Mouse (Mus musculus): ENCODE results near the gene Anapc15.

The Anapc15 gene

GRCm38 (mm10) chr7:101867482-101867881, 4.0 kb downstream of the Anapc15 start:
- DNase-seq (ENCODE audit: low read depth, low spot score) = no peak
- Histone ChIP-seq H3K27me3 (ENCODE audit: control insufficient read depth, insufficient read depth, low read length, poor library complexity, severe bottlenecking) (no peaks in the 10 kb centered on the region; the same call in 1 of the 2 replicates), H3K36me3 (ENCODE audit: control insufficient read depth, insufficient read depth, low read length, poor library complexity, severe bottlenecking) (no peaks in the 10 kb centered on the region)

GRCm38 (mm10) chr7:101868241-101869162, 5.0 kb downstream of the Anapc15 start:
- Histone ChIP-seq H3K27me3 (ENCODE audit: control insufficient read depth, insufficient read depth, low read length, poor library complexity, severe bottlenecking) (no peaks in the 10 kb centered on the region; the same call in 1 of the 2 replicates), H3K36me3 (ENCODE audit: control insufficient read depth, insufficient read depth, low read length, poor library complexity, severe bottlenecking) (no peaks in the 10 kb centered on the region)
- no peak for DNase-seq (ENCODE audit: low read depth, low spot score)

GRCm38 (mm10) chr7:101869163-101869500, 5.6 kb downstream of the Anapc15 start:
- DNase-seq (ENCODE audit: low read depth, low spot score) = no peak
- no peaks in the 10 kb centered on the region; the same call in 1 of the 2 replicates for H3K27me3 ChIP-seq (ENCODE audit: control insufficient read depth, insufficient read depth, low read length, poor library complexity, severe bottlenecking)
- no peaks in the 10 kb centered on the region for H3K36me3 ChIP-seq (ENCODE audit: control insufficient read depth, insufficient read depth, low read length, poor library complexity, severe bottlenecking)

GRCm38 (mm10) chr7:101870629-101871028, 7.1 kb downstream of the Anapc15 start, which contains the start of gene Folr1:
Gene Folr1 (minus strand): TSS chr7:101870788.
- no peaks in the 10 kb centered on the region; the same call in 1 of the 2 replicates for H3K27me3 ChIP-seq (ENCODE audit: control insufficient read depth, insufficient read depth, low read length, poor library complexity, severe bottlenecking)

GRCm38 (mm10) chr7:101871296-101871695, 7.8 kb downstream of the Anapc15 start:
- DNase-seq (ENCODE audit: low read depth, low spot score) = no peak
- no peaks in the 10 kb centered on the region for H3K27me3 ChIP-seq (ENCODE audit: control insufficient read depth, insufficient read depth, low read length, poor library complexity, severe bottlenecking)
- H3K36me3 ChIP-seq (ENCODE audit: control insufficient read depth, insufficient read depth, low read length, poor library complexity, severe bottlenecking) = no peaks in the 10 kb centered on the region

More at GRCm38 (mm10) chr7:101870629-101871028, 7.1 kb downstream of the Anapc15 start, which contains the start of gene Folr1:
- no peaks in the 10 kb centered on the region for H3K36me3 ChIP-seq (ENCODE audit: control insufficient read depth, insufficient read depth, low read length, poor library complexity, severe bottlenecking)
- DNase-seq (ENCODE audit: low read depth, low spot score) = no peak

DNA sequence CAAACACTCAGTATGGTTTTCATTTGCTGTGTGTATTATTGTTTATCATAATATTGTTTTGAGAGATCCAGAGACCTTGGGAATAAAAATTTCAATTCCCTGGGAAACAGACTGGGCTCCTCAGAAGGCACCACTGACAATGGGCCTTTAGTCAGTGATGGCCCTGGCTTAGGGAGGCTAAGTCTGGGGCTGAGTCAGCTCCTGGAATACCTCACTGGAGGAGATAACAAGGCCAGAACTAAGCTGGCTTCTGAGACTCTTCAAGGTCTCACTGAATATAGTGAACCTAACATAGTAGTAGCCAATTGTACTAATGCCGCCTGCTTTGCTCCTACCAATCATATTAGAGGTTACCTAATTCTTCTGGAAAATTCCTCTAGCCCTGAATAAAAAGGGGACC, 12.5 kb downstream of the Anapc15 start:
- no peaks in the 10 kb centered on the region for H3K36me3 ChIP-seq (ENCODE audit: control insufficient read depth, insufficient read depth, low read length, poor library complexity, severe bottlenecking)

DNA sequence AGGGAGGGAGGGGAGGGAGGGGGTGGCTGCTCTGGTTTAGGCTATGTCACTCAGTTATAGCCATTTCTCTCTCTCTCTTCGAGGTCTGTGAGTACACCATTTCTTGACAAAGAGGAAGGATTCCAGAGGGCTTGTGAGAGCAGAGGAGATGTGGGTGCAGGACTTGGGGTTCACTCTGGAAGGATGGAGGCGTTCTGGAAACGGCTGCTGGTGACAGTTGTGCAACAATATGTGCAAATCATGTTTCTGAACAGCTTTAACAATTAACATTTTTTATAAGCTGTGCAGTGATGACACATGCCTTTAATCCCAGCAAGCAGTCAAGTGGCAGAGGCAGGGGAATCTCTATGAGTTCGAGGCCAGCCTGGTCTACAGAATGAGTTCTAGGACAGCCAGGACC, 17.3 kb downstream of the Anapc15 start:
- Histone ChIP-seq H3K36me3 (ENCODE audit: control insufficient read depth, insufficient read depth, low read length, poor library complexity, severe bottlenecking) (no peaks in the 10 kb centered on the region), H3K27me3 (ENCODE audit: control insufficient read depth, insufficient read depth, low read length, poor library complexity, severe bottlenecking) (no peaks in the 10 kb centered on the region)
- DNase-seq (ENCODE audit: low read depth, low spot score) = no peak

More for the DNA sequence above, 12.5 kb downstream of the Anapc15 start:
- no peak for DNase-seq (ENCODE audit: low read depth, low spot score)
- no peaks in the 10 kb centered on the region for H3K27me3 ChIP-seq (ENCODE audit: control insufficient read depth, insufficient read depth, low read length, poor library complexity, severe bottlenecking)

DNA sequence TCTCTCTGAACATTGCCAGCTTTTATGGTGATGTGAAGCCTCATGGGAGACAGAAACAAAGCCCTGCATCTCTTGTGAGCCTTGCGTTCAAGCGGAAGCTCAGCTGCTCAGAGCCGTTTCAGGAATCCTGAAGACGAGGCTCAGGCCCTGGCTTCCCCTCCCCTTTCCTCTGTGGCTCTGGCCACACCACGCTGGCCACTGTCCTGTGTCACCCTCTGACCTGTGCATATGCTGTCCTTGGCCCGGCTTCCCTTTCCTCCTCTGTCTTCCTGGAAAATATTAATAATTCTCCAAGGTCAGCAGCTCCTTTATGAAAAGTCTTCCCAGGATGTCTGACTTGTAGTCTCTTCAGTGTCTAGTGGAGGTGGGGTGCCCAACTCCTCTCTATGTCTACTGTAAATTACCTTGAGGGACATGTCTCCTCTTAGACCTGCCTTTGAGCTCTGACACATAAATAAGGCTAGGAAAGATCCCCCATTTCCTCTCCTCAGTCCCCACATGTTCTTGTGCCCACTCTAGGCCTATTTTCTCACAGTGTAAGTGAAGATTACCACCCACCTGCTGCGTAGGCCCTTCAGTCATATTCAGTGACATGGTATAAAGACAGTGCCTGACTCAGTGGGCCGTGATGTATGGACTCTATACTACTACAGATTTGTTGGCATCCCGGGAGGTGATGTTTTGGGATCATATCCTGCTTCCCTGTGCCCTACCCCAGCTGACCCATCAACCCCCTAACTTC, 19.1 kb downstream of the Anapc15 start:
- H3K27me3 ChIP-seq (ENCODE audit: control insufficient read depth, insufficient read depth, low read length, poor library complexity, severe bottlenecking) = no peaks in the 10 kb centered on the region
- no peak for DNase-seq (ENCODE audit: low read depth, low spot score)
- no peaks in the 10 kb centered on the region for H3K36me3 ChIP-seq (ENCODE audit: control insufficient read depth, insufficient read depth, low read length, poor library complexity, severe bottlenecking)

DNA sequence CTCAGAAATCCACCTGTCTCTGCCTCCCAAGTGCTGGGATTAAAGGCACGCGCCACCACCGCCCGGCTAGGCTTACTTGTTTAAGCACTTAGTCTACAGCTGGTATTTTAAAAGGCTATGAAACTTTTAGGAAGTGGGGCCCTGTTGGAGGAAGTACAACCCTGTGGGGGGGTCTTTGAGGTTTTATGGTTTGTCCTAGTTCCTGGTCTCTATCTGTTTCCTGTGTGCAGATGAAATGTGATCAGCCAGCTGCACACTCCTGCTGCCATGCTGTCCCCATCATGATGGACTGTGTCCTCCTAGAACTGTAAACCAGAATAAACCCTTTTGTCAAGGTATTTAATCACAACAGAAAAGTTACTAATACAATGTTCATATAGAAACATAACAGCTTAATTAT, 20.6 kb downstream of the Anapc15 start:
- Histone ChIP-seq H3K36me3 (ENCODE audit: control insufficient read depth, insufficient read depth, low read length, poor library complexity, severe bottlenecking) (no peaks in the 10 kb centered on the region), H3K27me3 (ENCODE audit: control insufficient read depth, insufficient read depth, low read length, poor library complexity, severe bottlenecking) (no peaks in the 10 kb centered on the region)
- DNase-seq (ENCODE audit: low read depth, low spot score) = no peak

- Histone ChIP-seq H3K27me3 (ENCODE audit: control insufficient read depth, insufficient read depth, low read length, poor library complexity, severe bottlenecking) (no peaks in the 10 kb centered on the region), H3K36me3 (ENCODE audit: control insufficient read depth, insufficient read depth, low read length, poor library complexity, severe bottlenecking) (no peaks in the 10 kb centered on the region)
- no peak for DNase-seq (ENCODE audit: low read depth, low spot score)
Observed at GRCm38 (mm10) chr7:101886274-101886673, 22.8 kb downstream of the Anapc15 start.

DNA sequence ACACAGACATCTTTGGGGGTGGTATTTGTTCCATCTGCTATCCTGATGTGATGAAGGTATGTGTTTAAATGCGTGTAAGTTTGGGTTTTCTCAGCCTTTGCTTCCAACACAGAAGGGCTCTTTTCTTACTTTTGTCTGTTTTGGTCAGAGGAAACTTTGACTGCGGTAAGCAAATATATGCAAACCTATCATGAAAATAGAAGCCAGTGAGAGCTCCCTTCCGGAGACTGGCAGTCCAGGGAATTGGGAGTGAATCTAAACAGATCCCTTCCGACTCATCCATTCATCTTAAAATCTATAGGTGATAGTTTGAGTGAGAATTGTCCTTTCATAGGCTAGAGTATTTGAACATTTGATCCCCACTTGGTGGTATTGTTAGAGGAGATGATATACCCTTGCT, 24.9 kb downstream of the Anapc15 start:
- no peak for DNase-seq (ENCODE audit: low read depth, low spot score)
- no peaks in the 10 kb centered on the region for H3K36me3 ChIP-seq (ENCODE audit: control insufficient read depth, insufficient read depth, low read length, poor library complexity, severe bottlenecking)
- H3K27me3 ChIP-seq (ENCODE audit: control insufficient read depth, insufficient read depth, low read length, poor library complexity, severe bottlenecking) = no peaks in the 10 kb centered on the region

DNA sequence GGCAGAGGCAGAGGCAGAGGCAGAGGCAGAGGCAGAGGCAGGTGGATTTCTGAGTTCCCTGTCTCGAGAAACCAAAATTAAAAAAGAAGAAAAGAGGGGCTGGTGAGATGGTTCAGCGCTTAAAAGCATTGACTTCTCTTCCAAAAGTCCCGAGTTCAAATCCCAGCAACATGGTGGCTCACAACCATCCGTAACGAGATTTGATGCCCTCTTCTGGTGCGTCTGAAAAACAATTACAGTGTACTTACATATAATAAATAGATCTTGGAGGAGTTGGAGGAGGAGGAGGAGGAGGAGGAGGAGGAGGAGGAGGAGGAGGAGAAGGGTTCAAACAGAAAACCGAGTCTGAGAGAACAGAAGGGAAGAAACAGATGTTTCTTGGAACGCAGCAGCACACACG, 32.2 kb downstream of the Anapc15 start:
- no peak for DNase-seq (ENCODE audit: low read depth, low spot score)
- H3K36me3 ChIP-seq (ENCODE audit: control insufficient read depth, insufficient read depth, low read length, poor library complexity, severe bottlenecking) = no peaks in the 10 kb centered on the region; the same call in 1 of the 2 replicates
- no peaks in the 10 kb centered on the region for H3K27me3 ChIP-seq (ENCODE audit: control insufficient read depth, insufficient read depth, low read length, poor library complexity, severe bottlenecking)

DNA sequence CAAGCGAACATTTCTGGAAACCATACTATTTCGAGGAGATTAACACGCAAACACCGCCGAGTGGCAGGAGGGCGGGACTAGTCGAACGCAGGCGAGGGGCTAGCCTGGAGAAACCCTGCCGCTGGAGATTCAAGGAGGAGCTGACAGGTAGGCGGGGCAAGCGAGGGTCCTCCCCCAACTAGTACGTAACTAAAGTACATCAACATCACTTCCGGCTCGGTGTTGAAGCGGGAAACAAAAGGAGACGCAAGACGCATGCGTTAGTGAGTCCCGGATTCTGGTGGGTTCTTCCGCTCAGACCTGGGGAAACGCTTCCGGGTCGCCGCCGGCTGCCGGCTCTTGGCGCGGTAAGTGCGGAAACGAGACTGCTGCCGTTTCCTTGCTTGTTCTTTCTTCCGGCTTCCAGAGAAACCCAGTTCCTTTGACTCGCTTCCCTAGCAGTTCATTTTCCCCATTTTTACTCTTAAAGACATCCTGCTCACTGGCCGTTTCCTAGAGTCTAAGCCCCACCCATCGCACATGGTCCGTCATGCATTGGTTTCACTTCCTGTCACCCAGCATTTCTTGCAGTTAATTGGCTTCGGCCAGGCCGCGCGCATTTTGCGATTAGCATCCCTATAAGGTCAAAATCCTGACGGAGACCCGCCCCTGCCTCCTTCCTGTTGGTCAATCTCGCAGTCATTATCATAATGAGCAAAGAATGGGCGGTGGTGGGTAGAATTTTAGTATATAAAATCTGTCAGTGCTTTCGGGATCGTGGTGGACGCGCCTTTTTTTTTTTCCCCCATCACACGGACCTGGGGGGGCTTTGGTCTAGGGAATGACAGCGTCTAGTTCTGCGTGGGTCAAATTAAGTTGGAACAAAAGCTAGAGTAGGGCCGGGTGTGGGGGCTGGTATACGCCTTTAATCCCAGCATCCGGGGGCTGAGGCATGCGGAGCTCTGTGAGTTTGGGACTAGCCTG, 32.9 kb downstream of the Anapc15 start:
- no peaks in the 10 kb centered on the region; the same call in 1 of the 2 replicates for H3K36me3 ChIP-seq (ENCODE audit: control insufficient read depth, insufficient read depth, low read length, poor library complexity, severe bottlenecking)
- DNase-seq (ENCODE audit: low read depth, low spot score) = peak; percentile 99
- no peaks in the 10 kb centered on the region for H3K27me3 ChIP-seq (ENCODE audit: control insufficient read depth, insufficient read depth, low read length, poor library complexity, severe bottlenecking)

Measured in splenic B cell, adult 2 months (primary cell).